Mouse (Mus musculus): Measurements from ENCODE around the gene Matk.
"Not testable (repeated sequence)": the region's sequence is repeated elsewhere in the genome, so short reads cannot be mapped to it uniquely, and the experiment has no call there.

Gene Matk

GRCm38 (mm10) chr10:81252424-81253419, at the start of gene Matk:
Gene Matk (plus strand): TSS chr10:81252935.
- DNase-seq: peak; percentile 91

- DNase-seq: no peak
Observed at GRCm38 (mm10) chr10:81202978-81203720, 49.6 kb upstream of the Matk start.

DNA sequence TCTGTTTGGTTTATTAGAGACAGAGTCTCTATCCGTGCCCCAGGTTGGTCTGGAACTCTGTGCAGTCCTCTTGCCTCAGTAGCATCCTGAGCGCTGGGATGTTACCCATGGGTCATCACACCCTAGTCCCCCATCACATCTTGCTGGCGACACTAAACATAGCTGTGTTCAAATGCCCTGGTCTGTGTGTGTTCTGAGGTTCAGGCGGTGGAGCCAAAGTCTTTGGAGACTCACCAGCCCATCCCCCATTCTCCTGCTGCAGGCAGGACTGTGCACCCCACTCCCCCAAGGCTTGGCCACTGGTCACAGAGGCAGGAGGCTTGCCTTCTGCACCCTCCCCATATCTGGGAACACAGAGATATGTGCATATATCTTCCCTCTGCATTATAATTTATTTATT, 48.6 kb upstream of the Matk start:
- DNase-seq: no peak

DNA sequence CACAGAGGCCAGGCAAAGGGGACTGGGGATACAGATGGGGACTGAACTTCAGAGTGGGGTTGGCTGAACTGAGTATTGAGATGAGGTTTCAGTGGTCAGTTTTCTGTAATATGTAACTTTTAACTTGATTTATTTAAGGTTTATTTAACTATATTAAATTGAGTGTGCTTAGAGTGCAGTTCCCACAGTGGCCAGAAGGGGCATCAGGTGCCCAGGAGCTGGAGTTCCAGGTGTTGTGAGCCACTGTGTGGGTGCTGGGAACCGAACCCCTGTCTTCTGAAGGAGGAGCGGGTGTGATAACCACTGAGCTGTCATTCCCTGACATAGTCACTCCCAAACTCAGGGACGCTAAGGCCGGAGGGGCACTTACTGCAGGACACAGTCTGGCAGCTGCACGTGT, 42.6 kb upstream of the Matk start:
- no peak for DNase-seq

GRCm38 (mm10) chr10:81216260-81216659, 36.5 kb upstream of the Matk start:
- DNase-seq: no peak

- no peak for DNase-seq
Observed at GRCm38 (mm10) chr10:81216810-81217209, 35.9 kb upstream of the Matk start.

GRCm38 (mm10) chr10:81217267-81217666, 35.5 kb upstream of the Matk start:
- DNase-seq: not testable (repeated sequence)

DNA sequence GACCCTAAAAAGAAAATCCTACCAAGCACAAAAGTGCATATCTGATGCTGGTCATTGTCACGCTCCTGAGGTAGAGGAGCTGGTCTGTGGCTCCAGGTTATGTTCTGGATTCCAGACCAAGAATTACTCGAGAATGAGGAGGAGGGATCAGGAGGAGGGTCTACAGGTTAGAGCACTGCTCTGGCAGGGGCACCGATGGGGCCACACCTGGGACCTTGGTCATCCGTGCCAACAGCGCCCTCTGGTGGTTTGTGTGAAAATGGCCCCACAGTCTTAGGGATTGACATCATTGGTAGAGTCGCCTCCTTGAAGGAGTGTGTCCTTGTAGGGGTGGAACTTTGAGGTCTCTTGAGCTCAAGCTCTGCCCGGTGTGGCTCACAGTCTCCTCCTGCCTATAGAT, 34.8 kb upstream of the Matk start:
- no peak for DNase-seq

- no peak for DNase-seq
Observed at GRCm38 (mm10) chr10:81221402-81222015, 31.2 kb upstream of the Matk start.

DNA sequence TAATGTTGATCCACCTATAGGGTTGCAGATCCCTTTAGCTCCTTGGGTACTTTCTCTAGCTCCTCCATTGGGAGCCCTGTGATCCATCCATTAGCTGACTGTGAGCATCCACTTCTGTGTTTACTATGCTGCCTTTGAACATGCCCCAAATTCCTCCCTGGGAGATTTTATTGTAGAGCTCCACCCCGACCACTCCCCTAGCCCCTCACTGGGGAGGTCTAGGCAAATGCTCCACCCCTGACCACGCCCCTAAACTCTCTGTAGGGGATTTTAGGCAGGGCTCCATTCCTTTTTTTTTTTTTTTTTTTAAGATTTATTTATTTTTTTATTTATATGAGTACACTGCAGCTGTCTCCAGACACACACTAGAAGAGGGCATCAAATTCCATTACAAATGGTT, 29.0 kb upstream of the Matk start:
- DNase-seq: not testable (repeated sequence)

DNA sequence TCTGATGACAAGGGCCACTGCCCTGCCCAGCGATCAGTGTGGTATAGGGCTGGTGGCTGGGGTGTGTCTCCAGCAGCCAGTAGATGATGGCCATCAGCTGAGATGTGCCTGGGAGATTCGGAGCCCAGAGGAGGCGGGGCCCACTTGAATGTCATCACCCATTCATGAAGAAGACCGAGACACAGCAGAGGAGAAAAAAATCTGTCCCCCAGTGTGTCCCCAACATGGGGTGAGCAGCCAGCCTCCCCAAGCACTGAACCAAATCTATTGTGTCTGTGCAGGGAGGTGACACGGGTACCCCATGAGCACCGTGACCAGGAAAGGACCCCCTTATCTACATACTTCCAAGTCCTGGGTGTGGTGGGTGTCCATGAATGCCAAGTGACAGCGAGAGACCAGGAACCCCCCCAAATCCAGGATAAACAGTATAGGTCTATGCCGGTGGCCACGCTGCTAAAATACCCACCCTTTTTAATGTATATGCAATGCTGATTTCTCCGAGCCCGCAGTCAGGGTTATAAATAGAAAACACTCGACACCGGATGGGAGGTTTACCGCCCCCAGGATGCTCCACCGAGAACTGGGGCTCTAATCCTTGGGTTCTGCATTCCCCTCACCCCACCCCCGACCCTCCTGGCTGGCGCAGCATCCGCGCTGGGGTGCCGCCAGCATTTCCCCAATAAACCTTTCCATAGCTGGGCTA, 22.8 kb upstream of the Matk start:
- DNase-seq: no peak

- DNase-seq: peak; percentile 85
Observed at GRCm38 (mm10) chr10:81230438-81231332, 22.1 kb upstream of the Matk start, which contains the start of gene Atcay. Gene Atcay (minus strand): TSS chr10:81230833.

DNA sequence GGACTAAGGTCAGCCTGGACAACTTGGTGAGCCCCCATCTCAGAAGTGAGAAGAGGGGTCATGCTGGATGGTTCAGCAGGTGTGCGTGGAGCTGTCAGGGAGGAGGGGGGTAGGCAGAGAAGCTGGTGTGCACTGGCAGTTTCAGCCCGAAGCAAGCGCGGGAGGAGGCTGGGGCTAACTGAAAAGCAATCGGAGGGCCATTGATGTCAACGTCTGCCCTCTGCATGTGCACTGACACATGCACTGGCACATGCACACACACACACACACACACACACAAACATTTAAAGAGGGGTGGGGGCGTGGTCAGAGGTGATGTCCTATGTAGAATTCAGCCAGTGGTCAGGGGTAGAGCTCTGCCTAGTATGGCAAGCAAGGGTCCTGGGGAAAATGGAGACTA, 21.3 kb upstream of the Matk start:
- no peak for DNase-seq

- peak; percentile 95 for DNase-seq
Observed at GRCm38 (mm10) chr10:81232580-81233225, 20.0 kb upstream of the Matk start, which contains the start of gene Zfr2. Gene Zfr2 (plus strand): TSS chr10:81233155.

- no peak for DNase-seq
Observed at GRCm38 (mm10) chr10:81233226-81233585, 19.5 kb upstream of the Matk start.

DNA sequence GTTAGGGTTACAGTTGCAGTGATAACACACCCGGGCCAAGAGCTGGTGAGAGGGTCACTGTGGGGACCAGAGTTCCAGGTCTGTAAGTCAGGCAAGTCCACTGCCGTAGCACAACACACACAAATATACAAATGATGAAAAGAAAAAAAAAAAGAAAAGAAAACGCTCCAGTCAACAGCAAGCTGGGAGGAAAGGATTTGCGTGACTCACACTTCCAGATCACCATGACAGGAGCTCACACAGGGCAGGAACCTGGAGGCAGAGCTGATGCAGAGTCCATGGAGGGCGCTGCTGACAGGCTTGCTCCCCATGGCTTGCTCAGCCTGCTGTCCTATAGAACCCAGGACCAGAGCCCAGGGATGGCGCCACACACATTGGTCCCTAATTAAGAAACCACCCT, 18.5 kb upstream of the Matk start:
- DNase-seq: no peak

GRCm38 (mm10) chr10:81236471-81237268, 16.1 kb upstream of the Matk start:
- no peak for DNase-seq

- DNase-seq: no peak
Observed at GRCm38 (mm10) chr10:81238618-81239017, 14.1 kb upstream of the Matk start.

DNA sequence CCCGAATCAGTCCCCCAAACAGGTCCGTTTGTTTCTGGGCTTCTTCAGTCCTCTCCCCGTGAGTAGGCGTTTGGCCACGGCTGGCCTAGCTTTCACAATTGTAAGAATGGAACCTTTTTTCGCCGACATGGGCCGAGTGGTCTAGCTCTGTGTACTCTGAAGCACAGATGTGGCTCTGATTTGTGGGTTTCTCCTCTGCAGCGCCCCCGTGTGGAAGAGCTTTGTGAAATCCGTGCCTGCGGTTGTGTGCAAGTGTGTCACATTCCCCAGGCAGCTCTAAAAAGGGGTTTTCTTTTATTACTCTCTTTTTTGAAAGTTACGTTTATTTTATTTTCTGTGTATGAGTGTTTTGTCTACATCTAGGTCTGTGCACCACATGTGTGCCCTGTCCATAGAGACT, 11.9 kb upstream of the Matk start:
- peak; percentile 59 for DNase-seq

GRCm38 (mm10) chr10:81242021-81242420, 10.7 kb upstream of the Matk start:
- DNase-seq: no peak

Data from right cerebral cortex, postnatal 25 days (tissue).